Mouse (Mus musculus) embryonic facial prominence, embryonic 15.5 days (tissue): ENCODE results near the gene Fam189b. TPM values are rescaled to one million over a fixed set of nuclear protein-coding genes. Genes with fewer than 3 reads are reported as not detected.

ENCODE experiments used
- ATAC-seq: fragments of 200-750 bp; cut with Nextera tagmentation; 2 replicates; pipeline ENCODE4 v1.8.0; 2017; ENCODE audit warnings: low read depth, moderate TSS enrichment; ENCODE audit not compliant: insufficient number of reproducible peaks, low FRiP score, low TSS enrichment
- H3K27ac ChIP-seq: fragments of 300-500 bp; sonication (generic); replicated peaks from 2 replicates; pipeline ENCODE4 v1.5.1; 2015; ENCODE audit warnings: mild to moderate bottlenecking, inconsistent platforms
- H3K27me3 ChIP-seq: fragments of 300-500 bp; sonication (generic); 2 replicates; pipeline ENCODE4 v1.6.1; 2015; ENCODE audit warnings: inconsistent platforms
- H3K36me3 ChIP-seq: fragments of 300-500 bp; sonication (generic); 2 replicates; pipeline ENCODE4 v1.6.1; 2015; ENCODE audit warnings: mild to moderate bottlenecking, inconsistent platforms
- H3K4me1 ChIP-seq: fragments of 300-500 bp; sonication (generic); 2 replicates; pipeline ENCODE4 v1.6.1; 2015; ENCODE audit warnings: inconsistent platforms
- H3K4me2 ChIP-seq: fragments of 300-500 bp; sonication (generic); replicated peaks from 2 replicates; pipeline ENCODE4 v1.6.1; 2015; ENCODE audit warnings: mild to moderate bottlenecking, inconsistent platforms
- H3K4me3 ChIP-seq: fragments of 300-500 bp; sonication (generic); replicated peaks from 2 replicates; pipeline ENCODE4 v1.5.1; 2015; ENCODE audit warnings: mild to moderate bottlenecking, inconsistent platforms
- H3K9ac ChIP-seq: fragments of 300-500 bp; sonication (generic); 2 replicates; pipeline ENCODE4 v1.6.1; 2015; ENCODE audit warnings: inconsistent platforms
- H3K9me3 ChIP-seq: fragments of 300-500 bp; sonication (generic); replicated peaks from 2 replicates; pipeline ENCODE4 v1.6.1; 2016; ENCODE audit warnings: inconsistent platforms
- WGBS: fragments of 180-500 bp; shearing (Covaris S2); methylation state at CpG from one replicate; pipeline ENCODE4 v1.1.7; 2015; 5-methylcytosine and 5-hydroxymethylcytosine counted together
- polyA plus RNA-seq: library from polyadenylated mRNA; unstranded; fragments of >200 nt; fragmentation: Nextera tagmentation; extraction: Ambion mirVana; gene quantifications from 2 replicates; pipeline ENCODE4 v1.2.1, GENCODE M21; 2015

The Fam189b gene
- polyA plus RNA-seq, 1 experiment from 2014 or later: 37.0 TPM

- H3K4me2 ChIP-seq: no peak overlapping the region
- no peaks in the 10 kb centered on the region for H3K9me3 ChIP-seq
- H3K4me1 ChIP-seq: peaks cover 26% of the 10 kb centered on the region
- H3K36me3 ChIP-seq: peaks cover 16% of the 10 kb centered on the region
- whole genome bisulfite sequencing: 58% methylated on average over 12 of the region's 12 CpGs
- no peak for ATAC-seq
- no peak overlapping the region for H3K27ac ChIP-seq
- no peak overlapping the region for H3K9ac ChIP-seq
- no peak overlapping the region for H3K4me3 ChIP-seq
- H3K27me3 ChIP-seq: no peaks in the 10 kb centered on the region
These were observed 5.5 kb downstream of the Fam189b start for GRCm38 (mm10) chr3:89188478-89188875.

- no peaks in the 10 kb centered on the region for H3K27me3 ChIP-seq
- H3K4me2 ChIP-seq: no peak overlapping the region
- no peak overlapping the region for H3K9ac ChIP-seq
- H3K4me3 ChIP-seq: no peak overlapping the region
- H3K4me1 ChIP-seq: peaks cover 8% of the 10 kb centered on the region
- no peaks in the 10 kb centered on the region for H3K9me3 ChIP-seq
- ATAC-seq: no peak
- H3K27ac ChIP-seq: no peak overlapping the region
- 77% methylated on average over 8 of the region's 8 CpGs for WGBS
- H3K36me3 ChIP-seq: peaks cover 16% of the 10 kb centered on the region
These were observed 7.5 kb downstream of the Fam189b start for GRCm38 (mm10) chr3:89190436-89190835.

- H3K9me3 ChIP-seq: no peaks in the 10 kb centered on the region
- H3K4me2 ChIP-seq: no peak overlapping the region
- H3K27me3 ChIP-seq: no peaks in the 10 kb centered on the region
- no peak overlapping the region for H3K27ac ChIP-seq
- WGBS: 59% methylated on average over 1 of the region's 1 CpGs
- H3K36me3 ChIP-seq: peaks cover 7% of the 10 kb centered on the region
- no peak overlapping the region for H3K4me3 ChIP-seq
- no peak for ATAC-seq
- H3K4me1 ChIP-seq: peaks cover 13% of the 10 kb centered on the region
- H3K9ac ChIP-seq: no peak overlapping the region
These were observed 10.4 kb downstream of the Fam189b start for GRCm38 (mm10) chr3:89193351-89193750.

- H3K36me3 ChIP-seq: peaks cover 2% of the 10 kb centered on the region; the same call in 1 of the 2 replicates
- no peak for ATAC-seq
- H3K27ac ChIP-seq: no peak overlapping the region
- no peaks in the 10 kb centered on the region for H3K27me3 ChIP-seq
- H3K9me3 ChIP-seq: no peaks in the 10 kb centered on the region
- no peak overlapping the region for H3K9ac ChIP-seq
- H3K4me1 ChIP-seq: peaks cover 13% of the 10 kb centered on the region
- H3K4me3 ChIP-seq: no peak overlapping the region
- WGBS: 89% methylated on average over 2 of the region's 2 CpGs
- no peak overlapping the region for H3K4me2 ChIP-seq
These were observed 10.9 kb downstream of the Fam189b start for GRCm38 (mm10) chr3:89193853-89194252.

- Histone ChIP-seq H3K27me3 (no peaks in the 10 kb centered on the region), H3K9ac (peak overlapping the region; percentile 65), H3K27ac (peak overlapping the region; percentile 83), H3K36me3 (no peaks in the 10 kb centered on the region), H3K4me1 (peaks cover 13% of the 10 kb centered on the region), H3K4me3 (peak overlapping the region; percentile 48), H3K9me3 (no peaks in the 10 kb centered on the region), H3K4me2 (peak overlapping the region; percentile 62)
- ATAC-seq: peak; percentile 98
- WGBS: 4% methylated on average over 33 of the region's 33 CpGs
These were observed 13.3 kb downstream of the Fam189b start for GRCm38 (mm10) chr3:89195979-89196877.

- H3K4me1 ChIP-seq: peaks cover 19% of the 10 kb centered on the region
- H3K4me3 ChIP-seq: no peak overlapping the region
- no peak overlapping the region for H3K27ac ChIP-seq
- H3K36me3 ChIP-seq: peaks cover 3% of the 10 kb centered on the region
- H3K9ac ChIP-seq: no peak overlapping the region
- no peak overlapping the region for H3K4me2 ChIP-seq
- H3K27me3 ChIP-seq: no peaks in the 10 kb centered on the region
- ATAC-seq: no peak
- no peaks in the 10 kb centered on the region for H3K9me3 ChIP-seq
- WGBS: 81% methylated on average over 3 of the region's 3 CpGs
These were observed 16.9 kb downstream of the Fam189b start for GRCm38 (mm10) chr3:89199839-89200238.

- ATAC-seq: peak; percentile 78
- Histone ChIP-seq H3K9ac (peak within 1 kb of the TSS; percentile 33), H3K36me3 (peaks cover 30% of the 10 kb centered on the region), H3K27me3 (no peaks in the 10 kb centered on the region), H3K4me2 (peak within 1 kb of the TSS; percentile 58), H3K4me3 (peak within 1 kb of the TSS; percentile 58), H3K9me3 (no peaks in the 10 kb centered on the region), H3K27ac (0 out of 2 replicates have a peak within 1 kb of the TSS, but pooled peaks have one; percentile 18), H3K4me1 (peaks cover 6% of the 10 kb centered on the region)
- WGBS: 25% methylated on average over 13 of the region's 13 CpGs
These were observed 19.6 kb downstream of the Fam189b start, which contains the start of gene Gba for GRCm38 (mm10) chr3:89202253-89203141. TSS of gene Gba (plus strand) at chr3:89202928.

- no peak for ATAC-seq
- WGBS: 32% methylated on average over 5 of the region's 5 CpGs
These were observed 20.2 kb downstream of the Fam189b start for GRCm38 (mm10) chr3:89203142-89203514.

GRCm38 (mm10) chr3:89206079-89206478, 23.1 kb downstream of the Fam189b start:
- ATAC-seq: no peak
- H3K27ac ChIP-seq: no peak overlapping the region
- no peak overlapping the region for H3K4me3 ChIP-seq
- H3K9ac ChIP-seq: no peak overlapping the region
- 90% methylated on average over 7 of the region's 7 CpGs for WGBS
- peaks cover 14% of the 10 kb centered on the region for H3K4me1 ChIP-seq
- no peaks in the 10 kb centered on the region for H3K27me3 ChIP-seq
- no peak overlapping the region for H3K4me2 ChIP-seq
- no peaks in the 10 kb centered on the region for H3K9me3 ChIP-seq
- peaks cover 65% of the 10 kb centered on the region for H3K36me3 ChIP-seq

More at GRCm38 (mm10) chr3:89203142-89203514, 20.2 kb downstream of the Fam189b start:
- Histone ChIP-seq H3K9me3 (no peaks in the 10 kb centered on the region), H3K27me3 (no peaks in the 10 kb centered on the region), H3K4me2 (peak overlapping the region; percentile 58), H3K27ac (0 out of 2 replicates have a peak overlapping the region, but pooled peaks have one; percentile 18), H3K4me3 (peak overlapping the region; percentile 58), H3K36me3 (peaks cover 36% of the 10 kb centered on the region), H3K9ac (peak overlapping the region; percentile 33), H3K4me1 (peaks cover 6% of the 10 kb centered on the region)

- peaks cover 65% of the 10 kb centered on the region for H3K36me3 ChIP-seq
- no peak for ATAC-seq
- no peak overlapping the region for H3K4me2 ChIP-seq
- H3K4me1 ChIP-seq: peaks cover 20% of the 10 kb centered on the region
- H3K9ac ChIP-seq: no peak overlapping the region
- H3K27me3 ChIP-seq: no peaks in the 10 kb centered on the region
- H3K9me3 ChIP-seq: no peaks in the 10 kb centered on the region
- WGBS: 70% methylated on average over 2 of the region's 2 CpGs
- H3K27ac ChIP-seq: no peak overlapping the region
- H3K4me3 ChIP-seq: no peak overlapping the region
These were observed 23.8 kb downstream of the Fam189b start for GRCm38 (mm10) chr3:89206695-89207094.
